Mouse (Mus musculus): Measurements from ENCODE around the gene Mog.

DNA sequence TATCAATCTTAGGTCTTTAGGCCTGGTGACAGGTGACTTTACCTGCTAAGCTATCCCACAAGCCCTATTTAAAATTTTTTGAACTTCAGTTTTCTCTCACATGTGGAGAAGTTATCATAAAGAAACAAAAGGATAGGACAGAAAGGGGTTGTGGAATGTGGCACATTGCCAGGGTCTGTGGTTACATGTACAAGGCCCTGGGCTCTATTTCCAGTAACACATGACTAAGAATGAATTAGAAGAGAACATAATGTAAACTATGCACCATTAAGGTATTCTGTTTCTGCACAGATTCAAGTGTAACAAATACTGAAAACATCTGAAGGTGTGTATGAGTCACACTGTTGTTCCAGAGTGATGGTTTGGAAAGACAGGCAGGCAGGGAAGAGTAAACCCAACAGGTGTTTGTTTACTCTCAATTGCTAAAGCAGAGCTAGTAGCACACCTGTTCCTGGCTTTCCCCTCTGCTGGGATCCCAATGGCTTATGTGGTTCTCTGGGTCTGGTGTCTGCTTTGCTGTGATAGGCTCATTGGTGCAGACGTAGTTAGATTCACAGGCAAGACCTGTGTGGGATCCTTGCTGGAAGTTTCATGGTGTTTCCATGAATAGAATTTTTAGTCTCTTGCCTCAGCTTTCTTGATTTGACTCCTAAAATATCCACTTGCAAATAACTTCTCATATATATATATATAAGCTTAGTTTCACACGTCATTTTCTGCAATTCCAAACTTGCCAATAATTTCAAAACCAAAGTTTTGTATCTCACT is 16.1 kb upstream of the Mog start:
- TF ChIP-seq POLR2A (IDR thresholded peaks at IDR 0.05; ENCODE audit: insufficient read depth, low read depth, low read length) (no peak), EP300 (IDR thresholded peaks at IDR 0.05; ENCODE audit: insufficient read depth, low read depth, low read length) (no peak)
